Mouse (Mus musculus): ENCODE measurements around the gene Fam135a. TPM values are rescaled to one million over a fixed set of nuclear protein-coding genes. Genes with fewer than 3 reads are reported as not detected.
A peak's percentile ranks its signal among the peaks of the same experiment; 100 is the strongest.

Fam135a gene
- total and polyA plus RNA-seq, 2 experiments = 6.7 to 20.1 TPM

DNA sequence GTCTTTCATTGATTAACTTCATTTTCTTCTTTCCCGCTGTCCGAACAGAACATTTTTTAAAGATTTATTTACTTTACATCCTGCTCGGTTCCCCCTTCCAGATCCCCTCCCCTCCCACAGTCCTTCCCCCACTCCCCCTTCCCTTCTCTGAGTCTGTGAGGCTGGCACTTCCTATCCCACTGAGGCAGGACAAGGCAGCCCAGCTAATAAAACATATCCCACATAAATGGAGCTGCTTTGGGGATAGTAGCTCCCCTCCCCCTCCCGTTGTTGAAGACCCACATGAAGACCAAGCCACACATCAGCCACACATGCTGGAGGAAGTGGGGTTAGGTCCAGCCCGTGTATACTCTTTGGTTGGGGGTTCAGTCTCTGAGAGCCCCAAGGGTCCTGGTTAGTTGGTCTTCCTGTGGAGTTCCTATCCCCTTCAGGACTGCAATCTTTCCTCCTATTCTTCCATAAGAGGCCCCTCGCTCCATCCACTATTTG, 773 bp upstream of the Fam135a start:
- Histone ChIP-seq H3K27me3 (ENCODE audit: control insufficient read depth, insufficient read depth, low read length) (no peaks in the 10 kb centered on the region), H3K79me2 (ENCODE audit: control insufficient read depth, insufficient read depth, low read length) (peaks cover 14% of the 10 kb centered on the region), H3K9ac (ENCODE audit: low read depth, low read length) (peak overlapping the region; percentile 21; the same call in 1 of the 2 replicates), H3K36me3 (ENCODE audit: control insufficient read depth, insufficient read depth, low read length) (no peaks in the 10 kb centered on the region), H3K4me3 (ENCODE audit: insufficient read depth, low read depth, low read length) (peak overlapping the region; percentile 98; the same call in 1 of the 2 replicates), H3K27ac (replicated peaks; ENCODE audit: insufficient read depth, low read depth, low read length) (no peak overlapping the region; the same call in 1 of the 2 replicates), H3K4me1 (ENCODE audit: control insufficient read depth, insufficient read depth, low read length) (peaks cover 21% of the 10 kb centered on the region; the same call in 1 of the 2 replicates)
- no peak for TF ChIP-seq CTCF (IDR thresholded peaks at IDR 0.05; ENCODE audit: low read depth, low read length)
- TF ChIP-seq POLR2A (IDR thresholded peaks at IDR 0.05; ENCODE audit: extremely low read depth, insufficient read depth, low read length) = no peak
- no peak for DNase-seq (ENCODE audit: extremely low read depth, low read depth, low spot score)
- WGBS = 61% methylated on average over 6 of the region's 6 CpGs

DNA sequence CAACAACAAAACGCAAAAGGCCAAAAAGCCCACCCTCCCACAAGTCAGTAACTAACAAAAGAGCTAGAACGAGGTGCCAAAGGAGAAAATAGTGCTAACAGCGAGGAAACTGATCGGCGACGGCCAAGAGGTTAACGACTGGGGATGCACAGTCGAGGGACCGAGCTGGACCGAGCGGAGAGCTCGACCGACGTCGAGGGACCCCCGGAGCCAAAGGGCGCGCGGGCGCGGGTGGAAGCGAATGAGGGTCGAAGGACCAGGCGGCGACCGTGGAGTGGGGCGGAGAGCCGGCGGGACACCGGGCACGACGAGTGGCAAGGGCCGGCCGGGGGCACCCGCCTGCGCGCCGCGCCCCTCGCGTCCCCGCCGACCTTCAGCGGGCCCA, 608 bp downstream of the Fam135a start:
- Histone ChIP-seq H3K27me3 (ENCODE audit: control insufficient read depth, insufficient read depth, low read length) (no peaks in the 10 kb centered on the region), H3K4me3 (ENCODE audit: insufficient read depth, low read depth, low read length) (peak overlapping the region; percentile 98), H3K79me2 (ENCODE audit: control insufficient read depth, insufficient read depth, low read length) (peaks cover 14% of the 10 kb centered on the region), H3K27ac (replicated peaks; ENCODE audit: insufficient read depth, low read depth, low read length) (peak overlapping the region; percentile 84), H3K4me1 (ENCODE audit: control insufficient read depth, insufficient read depth, low read length) (peaks cover 21% of the 10 kb centered on the region; the same call in 1 of the 2 replicates), H3K9ac (ENCODE audit: low read depth, low read length) (peak overlapping the region; percentile 93), H3K36me3 (ENCODE audit: control insufficient read depth, insufficient read depth, low read length) (no peaks in the 10 kb centered on the region)
- DNase-seq (ENCODE audit: extremely low read depth, low read depth, low spot score) = peak; percentile 29
- TF ChIP-seq POLR2A (IDR thresholded peaks at IDR 0.05; ENCODE audit: extremely low read depth, insufficient read depth, low read length) (no peak), CTCF (IDR thresholded peaks at IDR 0.05; ENCODE audit: low read depth, low read length) (no peak)
- WGBS = 1% methylated on average over 44 of the region's 44 CpGs

DNA sequence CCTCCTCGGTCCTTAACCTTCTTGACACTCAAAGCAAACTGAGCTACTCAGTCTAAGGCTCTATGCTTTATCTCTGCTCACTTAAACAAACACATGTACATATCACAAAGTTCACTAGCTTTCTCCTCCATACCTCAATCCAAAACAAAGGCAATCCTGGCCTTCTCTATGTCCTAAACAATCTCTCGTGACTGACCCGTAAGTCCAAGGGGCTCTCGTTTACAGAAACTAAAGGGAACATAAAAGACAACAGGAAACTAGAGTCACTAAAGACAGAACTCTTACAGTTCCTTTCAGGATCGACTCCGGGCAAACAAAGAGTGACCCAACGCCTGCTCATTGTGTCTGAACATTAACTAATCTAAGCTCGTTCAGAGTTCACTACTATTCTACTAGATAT, 2.6 kb downstream of the Fam135a start:
- 4% methylated on average over 8 of the region's 8 CpGs for WGBS
- Histone ChIP-seq H3K27me3 (ENCODE audit: control insufficient read depth, insufficient read depth, low read length) (no peaks in the 10 kb centered on the region), H3K9ac (ENCODE audit: low read depth, low read length) (peak overlapping the region; percentile 53), H3K79me2 (ENCODE audit: control insufficient read depth, insufficient read depth, low read length) (peaks cover 19% of the 10 kb centered on the region), H3K4me3 (ENCODE audit: insufficient read depth, low read depth, low read length) (peak overlapping the region; percentile 49), H3K4me1 (ENCODE audit: control insufficient read depth, insufficient read depth, low read length) (peaks cover 23% of the 10 kb centered on the region; the same call in 1 of the 2 replicates), H3K27ac (replicated peaks; ENCODE audit: insufficient read depth, low read depth, low read length) (peak overlapping the region; percentile 76), H3K36me3 (ENCODE audit: control insufficient read depth, insufficient read depth, low read length) (no peaks in the 10 kb centered on the region)
- TF ChIP-seq POLR2A (IDR thresholded peaks at IDR 0.05; ENCODE audit: extremely low read depth, insufficient read depth, low read length) (no peak), CTCF (IDR thresholded peaks at IDR 0.05; ENCODE audit: low read depth, low read length) (no peak)
- peak; percentile 74 for DNase-seq (ENCODE audit: extremely low read depth, low read depth, low spot score)

DNA sequence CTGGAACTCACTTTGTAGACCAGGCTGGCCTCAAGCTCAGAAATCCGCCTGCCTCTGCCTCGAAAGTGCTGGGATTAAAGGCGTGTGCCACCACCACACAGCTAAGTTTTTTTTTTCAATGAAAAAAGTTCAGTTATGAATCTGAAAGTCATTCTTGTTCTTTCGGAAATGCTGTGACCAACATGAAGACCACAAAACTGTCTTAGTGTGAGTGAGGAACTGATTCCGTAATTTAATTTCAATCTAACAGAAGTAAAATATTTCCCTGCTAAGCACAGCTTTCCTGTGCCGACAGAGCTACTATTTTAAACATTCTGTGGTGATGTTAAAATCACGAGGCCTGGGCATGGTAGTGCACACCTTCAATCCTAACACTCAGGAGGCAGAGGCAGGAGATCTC, 7.7 kb downstream of the Fam135a start:
- no peak overlapping the region for H3K9ac ChIP-seq (ENCODE audit: low read depth, low read length)
- TF ChIP-seq POLR2A (IDR thresholded peaks at IDR 0.05; ENCODE audit: extremely low read depth, insufficient read depth, low read length) (no peak), CTCF (IDR thresholded peaks at IDR 0.05; ENCODE audit: low read depth, low read length) (no peak)
- H3K36me3 ChIP-seq (ENCODE audit: control insufficient read depth, insufficient read depth, low read length) = no peaks in the 10 kb centered on the region
- no peak for DNase-seq (ENCODE audit: extremely low read depth, low read depth, low spot score)
- 95% methylated on average over 7 of the region's 7 CpGs for WGBS
- H3K27ac ChIP-seq (replicated peaks; ENCODE audit: insufficient read depth, low read depth, low read length) = no peak overlapping the region
- no peaks in the 10 kb centered on the region for H3K27me3 ChIP-seq (ENCODE audit: control insufficient read depth, insufficient read depth, low read length)
- H3K79me2 ChIP-seq (ENCODE audit: control insufficient read depth, insufficient read depth, low read length) = peaks cover 10% of the 10 kb centered on the region
- peaks cover 17% of the 10 kb centered on the region for H3K4me1 ChIP-seq (ENCODE audit: control insufficient read depth, insufficient read depth, low read length)
- no peak overlapping the region for H3K4me3 ChIP-seq (ENCODE audit: insufficient read depth, low read depth, low read length)

DNA sequence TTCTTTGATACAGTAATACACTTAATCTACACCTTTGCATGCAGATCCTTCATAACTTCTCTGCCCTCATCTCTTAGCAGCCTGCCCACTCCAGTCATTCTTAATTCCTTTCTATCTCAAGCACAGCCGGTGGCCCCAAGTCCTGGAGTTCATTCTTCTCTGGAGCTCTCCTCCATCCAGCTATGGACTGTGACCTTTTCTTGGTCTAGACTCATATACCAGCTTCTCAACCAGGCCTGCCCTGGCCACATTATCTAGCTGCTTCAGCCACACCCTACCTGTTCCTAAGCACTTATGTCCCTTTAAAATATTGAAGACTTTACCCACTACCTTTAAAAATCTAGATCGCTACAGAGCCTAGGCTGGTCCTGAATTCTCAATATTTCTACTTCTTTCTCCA, 9.5 kb downstream of the Fam135a start:
- H3K9ac ChIP-seq (ENCODE audit: low read depth, low read length) = no peak overlapping the region
- no peaks in the 10 kb centered on the region; the same call in 1 of the 2 replicates for H3K36me3 ChIP-seq (ENCODE audit: control insufficient read depth, insufficient read depth, low read length)
- H3K27me3 ChIP-seq (ENCODE audit: control insufficient read depth, insufficient read depth, low read length) = no peaks in the 10 kb centered on the region
- peaks cover 10% of the 10 kb centered on the region for H3K4me1 ChIP-seq (ENCODE audit: control insufficient read depth, insufficient read depth, low read length)
- 71% methylated on average over 2 of the region's 2 CpGs for WGBS
- H3K79me2 ChIP-seq (ENCODE audit: control insufficient read depth, insufficient read depth, low read length) = peaks cover 9% of the 10 kb centered on the region; the same call in 1 of the 2 replicates
- H3K27ac ChIP-seq (replicated peaks; ENCODE audit: insufficient read depth, low read depth, low read length) = no peak overlapping the region
- no peak for TF ChIP-seq CTCF (IDR thresholded peaks at IDR 0.05; ENCODE audit: low read depth, low read length)
- TF ChIP-seq POLR2A (IDR thresholded peaks at IDR 0.05; ENCODE audit: extremely low read depth, insufficient read depth, low read length) = no peak
- H3K4me3 ChIP-seq (ENCODE audit: insufficient read depth, low read depth, low read length) = no peak overlapping the region
- no peak for DNase-seq (ENCODE audit: extremely low read depth, low read depth, low spot score)

DNA sequence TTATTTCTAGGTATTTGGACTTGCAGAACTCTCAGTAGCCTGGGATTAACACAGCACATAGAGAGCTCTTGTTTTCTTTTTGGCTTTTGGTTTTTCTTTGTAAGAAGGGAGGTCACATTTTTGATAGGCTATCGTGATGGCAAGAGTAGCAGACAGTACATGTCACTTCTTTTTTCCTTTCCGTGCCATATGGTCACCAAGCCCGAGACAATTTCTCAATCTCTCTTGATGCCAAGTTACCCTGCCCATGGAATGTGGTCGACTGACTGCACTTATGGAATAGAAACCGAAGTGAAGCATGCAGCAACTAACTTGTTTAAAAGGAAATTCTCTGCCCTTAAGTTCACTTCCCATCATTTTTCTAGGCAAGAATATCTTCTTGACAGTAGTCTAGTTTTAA, 10.0 kb downstream of the Fam135a start:
- TF ChIP-seq POLR2A (IDR thresholded peaks at IDR 0.05; ENCODE audit: extremely low read depth, insufficient read depth, low read length) (no peak), CTCF (IDR thresholded peaks at IDR 0.05; ENCODE audit: low read depth, low read length) (no peak)
- H3K4me1 ChIP-seq (ENCODE audit: control insufficient read depth, insufficient read depth, low read length) = peaks cover 10% of the 10 kb centered on the region
- no peaks in the 10 kb centered on the region; the same call in 1 of the 2 replicates for H3K36me3 ChIP-seq (ENCODE audit: control insufficient read depth, insufficient read depth, low read length)
- no peak overlapping the region for H3K9ac ChIP-seq (ENCODE audit: low read depth, low read length)
- peaks cover 9% of the 10 kb centered on the region; the same call in 1 of the 2 replicates for H3K79me2 ChIP-seq (ENCODE audit: control insufficient read depth, insufficient read depth, low read length)
- peak; percentile 27 for DNase-seq (ENCODE audit: extremely low read depth, low read depth, low spot score)
- 27% methylated on average over 5 of the region's 5 CpGs for WGBS
- no peak overlapping the region for H3K27ac ChIP-seq (replicated peaks; ENCODE audit: insufficient read depth, low read depth, low read length)
- H3K4me3 ChIP-seq (ENCODE audit: insufficient read depth, low read depth, low read length) = no peak overlapping the region
- H3K27me3 ChIP-seq (ENCODE audit: control insufficient read depth, insufficient read depth, low read length) = no peaks in the 10 kb centered on the region
